Mouse (Mus musculus) MEL (cell line): ENCODE measurements around the gene Akt1. TPM values are rescaled to one million over a fixed set of nuclear protein-coding genes. Genes with fewer than 3 reads are reported as not detected.

ENCODE experiments used
- DNase-seq: peaks from one replicate; pipeline ENCODE4 v3.0.0; 2011; ENCODE audit warnings: low read depth, low spot score
- H3K27ac ChIP-seq: 2 replicates; pipeline ENCODE4 v1.5.1; 2012; ENCODE audit warnings: low read depth, mild to moderate bottlenecking, control low read depth, low read length, moderate library complexity; ENCODE audit not compliant: control insufficient read depth
- H3K27me3 ChIP-seq, 2 experiments: fragments of 150-350 bp in 1 of 2; sonication (generic) in 1 of 2; 2 replicates each; pipeline ENCODE4 v1.6.1; 2012; ENCODE audit warnings: low read length in 2 of 2, mild to moderate bottlenecking in 2 of 2, improper control_type of control experiment in 1 of 2, moderate library complexity in 1 of 2; ENCODE audit not compliant: insufficient read depth in 2 of 2, control insufficient read depth in 1 of 2
- H3K36me3 ChIP-seq, 2 experiments: 2 replicates each; pipeline ENCODE4 v1.6.1; 2012 to 2014; ENCODE audit warnings: low read length in 2 of 2, improper control_type of control experiment in 1 of 2, inconsistent platforms in 1 of 2, mild to moderate bottlenecking in 1 of 2; ENCODE audit not compliant: insufficient read depth in 2 of 2, control insufficient read depth in 1 of 2
- H3K4me1 ChIP-seq, 2 experiments: fragments of 150-350 bp in 1 of 2; sonication (generic) in 1 of 2; 2 replicates each; pipeline ENCODE4 v1.6.1; 2012; ENCODE audit warnings: low read length in 2 of 2, improper control_type of control experiment in 1 of 2, mild to moderate bottlenecking in 1 of 2; ENCODE audit not compliant: insufficient read depth in 2 of 2, control insufficient read depth in 1 of 2
- H3K4me3 ChIP-seq, 2 experiments: fragments of 150-350 bp in 1 of 2; sonication (generic) in 1 of 2; 2 replicates each; pipeline ENCODE4 v1.5.1; 2012; ENCODE audit warnings: low read depth in 2 of 2, low read length in 2 of 2, mild to moderate bottlenecking in 2 of 2, moderate library complexity in 2 of 2, control low read depth in 1 of 2, improper control_type of control experiment in 1 of 2; ENCODE audit not compliant: control insufficient read depth in 1 of 2, insufficient read depth in 1 of 2
- H3K79me2 ChIP-seq: 2 replicates; pipeline ENCODE4 v1.6.1; 2012; ENCODE audit warnings: mild to moderate bottlenecking, low read length, moderate library complexity; ENCODE audit not compliant: control insufficient read depth, poor library complexity, insufficient read depth
- H3K9ac ChIP-seq: 2 replicates; pipeline ENCODE4 v1.6.1; 2012; ENCODE audit warnings: low read depth, mild to moderate bottlenecking, control low read depth, low read length, moderate library complexity; ENCODE audit not compliant: control insufficient read depth, poor library complexity, severe bottlenecking
- H3K9me3 ChIP-seq: fragments of 150-350 bp; sonication (generic); replicated peaks from 2 replicates; pipeline ENCODE4 v1.6.1; 2012; ENCODE audit warnings: mild to moderate bottlenecking, low read length, improper control_type of control experiment, moderate library complexity; ENCODE audit not compliant: insufficient read depth
- BHLHE40 ChIP-seq: IDR thresholded peaks from 2 replicates; pipeline ENCODE4 v1.6.1; 2012; ENCODE audit warnings: low read depth, mild to moderate bottlenecking, inconsistent platforms, low read length, improper control_type of control experiment, borderline replicate concordance
- CHD2 ChIP-seq: IDR thresholded peaks from 2 replicates; pipeline ENCODE4 v1.6.1; 2011; ENCODE audit warnings: low read length, improper control_type of control experiment
- CTCF ChIP-seq, 3 experiments: IDR thresholded peaks in 2 of 3; conservative IDR thresholded peaks in 1 of 3; 2 replicates each; pipeline ENCODE4 v1.5.1; 2011 to 2012; ENCODE audit warnings: low read length in 3 of 3, low read depth in 2 of 3, mild to moderate bottlenecking in 2 of 3, improper control_type of control experiment in 1 of 3, inconsistent platforms in 1 of 3, mixed read lengths in 1 of 3, moderate library complexity in 1 of 3; ENCODE audit not compliant: control insufficient read depth in 1 of 3, insufficient read depth in 1 of 3, poor library complexity in 1 of 3, severe bottlenecking in 1 of 3
- E2F4 ChIP-seq: IDR thresholded peaks from 2 replicates; pipeline ENCODE4 v1.6.1; 2011; ENCODE audit warnings: low read depth, low read length, improper control_type of control experiment, borderline replicate concordance
- GATA1 ChIP-seq: IDR thresholded peaks from 2 replicates; pipeline ENCODE4 v1.6.1; 2011; ENCODE audit warnings: low read depth, low read length, improper control_type of control experiment
- JUND ChIP-seq: IDR thresholded peaks from 2 replicates; pipeline ENCODE4 v1.6.1; 2011; ENCODE audit warnings: low read depth, mild to moderate bottlenecking, improper control_type of control experiment, low read length
- KAT2A ChIP-seq: conservative IDR thresholded peaks from 2 replicates; pipeline ENCODE4 v1.6.1; 2012; ENCODE audit warnings: low read depth, low read length, improper control_type of control experiment, inconsistent platforms
- MAX ChIP-seq: IDR thresholded peaks from 2 replicates; pipeline ENCODE4 v1.6.1; 2011; ENCODE audit warnings: low read length, improper control_type of control experiment
- MXI1 ChIP-seq: IDR thresholded peaks from 2 replicates; pipeline ENCODE4 v1.6.1; 2011; ENCODE audit warnings: mild to moderate bottlenecking, low read depth, low read length, improper control_type of control experiment
- MYB ChIP-seq: IDR thresholded peaks from 2 replicates; pipeline ENCODE4 v1.6.1; 2011; ENCODE audit warnings: mild to moderate bottlenecking, low read depth, low read length, improper control_type of control experiment
- RAD21 ChIP-seq: IDR thresholded peaks from 2 replicates; pipeline ENCODE4 v1.6.1; 2011; ENCODE audit warnings: mild to moderate bottlenecking, low read depth, low read length, improper control_type of control experiment
- ZC3H11A ChIP-seq: IDR thresholded peaks from 2 replicates; pipeline ENCODE4 v1.6.1; 2012; ENCODE audit warnings: low read depth, mild to moderate bottlenecking, inconsistent platforms, low read length, improper control_type of control experiment
- ZKSCAN1 ChIP-seq: IDR thresholded peaks from 2 replicates; pipeline ENCODE4 v1.6.1; 2012; ENCODE audit warnings: low read depth, mild to moderate bottlenecking, inconsistent platforms, low read length, improper control_type of control experiment, moderate library complexity
- polyA plus RNA-seq, 2 experiments: library from polyadenylated mRNA; stranded (reverse) in 1 of 2; unstranded in 1 of 2; fragments of >175 nt in 1 of 2; fragments of >200 nt in 1 of 2; gene quantifications; 2 replicates each; pipeline versions ENCODE4 v1.2.1 to v1.2.4; 2012; ENCODE audit warnings: low replicate concordance in 2 of 2, low read depth in 1 of 2; ENCODE audit not compliant: insufficient read length in 2 of 2, insufficient read depth in 1 of 2, missing spikeins in 1 of 2
- total RNA-seq: library from RNA; depleted of rRNA; stranded (reverse); fragments of 300-350 nt; gene quantifications from 2 replicates; pipeline ENCODE4 v1.2.3, GENCODE M21; 2012

Akt1 gene
- total and polyA plus RNA-seq, 3 experiments = 322 to 827 (median 764) TPM

- Histone ChIP-seq H3K27me3 (no peaks in the 10 kb centered on the region), H3K4me3 (no peak overlapping the region), H3K79me2 (no peaks in the 10 kb centered on the region; the same call in 1 of the 2 replicates), H3K36me3 (peaks cover 0 to 29% of the 10 kb centered on the region in 2 experiments; a peak in 2 of 4 replicates), H3K27ac (no peak overlapping the region), H3K4me1 (peaks cover 31 to 48% of the 10 kb centered on the region in 2 experiments), H3K9ac (no peak overlapping the region), H3K9me3 (no peaks in the 10 kb centered on the region)
- no peak for DNase-seq
- no peak for TF ChIP-seq MXI1
- TF ChIP-seq CTCF (IDR thresholded peaks at IDR 0.05 in 2 of 3, conservative IDR thresholded peaks at IDR 0.05 in 1 of 3; ENCODE audit: control insufficient read depth in 1 of 3, insufficient read depth in 1 of 3, low read depth in 2 of 3, low read length in 3 of 3, poor library complexity in 1 of 3, severe bottlenecking in 1 of 3) = no peak
- no peak for TF ChIP-seq JUND
- TF ChIP-seq RAD21 = no peak
- TF ChIP-seq MAX = no peak
- TF ChIP-seq E2F4 = no peak
- no peak for TF ChIP-seq ZC3H11A
Observed at GRCm38 (mm10) chr12:112630029-112630428, 44.7 kb downstream of the Akt1 start.

- no peaks in the 10 kb centered on the region for H3K27me3 ChIP-seq
- H3K9ac ChIP-seq = peak overlapping the region; percentile 47
- peak; percentile 100 for DNase-seq
- peaks cover 31 to 48% of the 10 kb centered on the region in 2 experiments for H3K4me1 ChIP-seq
- no peaks in the 10 kb centered on the region for H3K9me3 ChIP-seq
- TF ChIP-seq MYB = no peak
- TF ChIP-seq GATA1 = peak; percentile 99
- TF ChIP-seq BHLHE40 = no peak
- TF ChIP-seq ZKSCAN1 = no peak
- H3K4me3 ChIP-seq = peak overlapping the region; percentile 37 to 40
- H3K79me2 ChIP-seq = no peaks in the 10 kb centered on the region; the same call in 1 of the 2 replicates
- peak overlapping the region; percentile 71 for H3K27ac ChIP-seq
- H3K36me3 ChIP-seq = peaks cover 0 to 29% of the 10 kb centered on the region in 2 experiments; a peak in 2 of 4 replicates
Observed at GRCm38 (mm10) chr12:112628928-112629721, 45.6 kb downstream of the Akt1 start.

- DNase-seq = peak; percentile 84
- Histone ChIP-seq H3K9me3 (no peaks in the 10 kb centered on the region), H3K4me3 (peak overlapping the region; percentile 11 to 20), H3K79me2 (no peaks in the 10 kb centered on the region; the same call in 1 of the 2 replicates), H3K27ac (peak overlapping the region; percentile 71), H3K36me3 (peaks cover 0 to 32% of the 10 kb centered on the region in 2 experiments; a peak in 2 of 4 replicates), H3K9ac (peak overlapping the region; percentile 51), H3K27me3 (no peaks in the 10 kb centered on the region), H3K4me1 (peaks cover 34 to 53% of the 10 kb centered on the region in 2 experiments)
- no peak for TF ChIP-seq BHLHE40
- no peak for TF ChIP-seq KAT2A
- TF ChIP-seq CHD2 = no peak
Observed at GRCm38 (mm10) chr12:112628197-112628596, 46.5 kb downstream of the Akt1 start.
